Mouse (Mus musculus) embryonic facial prominence, embryonic 11.5 days (tissue): ENCODE data around the gene Rela. TPM values are rescaled to one million over a fixed set of nuclear protein-coding genes. Genes with fewer than 3 reads are reported as not detected.

ENCODE experiments used
- ATAC-seq: fragments of 200-750 bp; cut with Nextera tagmentation; replicated peaks from 2 replicates; pipeline ENCODE4 v1.8.0; 2017; ENCODE audit warnings: low read depth; ENCODE audit not compliant: insufficient number of reproducible peaks, low FRiP score, low TSS enrichment
- DNase-seq: peaks from one replicate; pipeline ENCODE4 v3.0.0-alpha.2; 2015; ENCODE audit warnings: low spot score
- H3K27ac ChIP-seq: fragments of 300-500 bp; sonication (generic); replicated peaks from 2 replicates; pipeline ENCODE4 v1.5.1; 2014; ENCODE audit warnings: mild to moderate bottlenecking, low read depth, low read length, control low read depth
- H3K27me3 ChIP-seq: fragments of 300-500 bp; sonication (generic); 2 replicates; pipeline ENCODE4 v1.6.1; 2014; ENCODE audit warnings: mild to moderate bottlenecking, low read length, moderate library complexity, mixed read lengths; ENCODE audit not compliant: control insufficient read depth, insufficient read depth
- H3K36me3 ChIP-seq: fragments of 300-500 bp; sonication (generic); replicated peaks from 2 replicates; pipeline ENCODE4 v1.6.1; 2014; ENCODE audit warnings: low read depth, mild to moderate bottlenecking, low read length, moderate library complexity, mixed read lengths; ENCODE audit not compliant: control insufficient read depth, insufficient read depth
- H3K4me1 ChIP-seq: fragments of 300-500 bp; sonication (generic); 2 replicates; pipeline ENCODE4 v1.6.1; 2014; ENCODE audit warnings: low read length, mixed read lengths; ENCODE audit not compliant: control insufficient read depth, insufficient read depth
- H3K4me2 ChIP-seq: fragments of 300-500 bp; sonication (generic); 2 replicates; pipeline ENCODE4 v1.6.1; 2014; ENCODE audit warnings: low read depth, mild to moderate bottlenecking, control low read depth, low read length, moderate library complexity
- H3K4me3 ChIP-seq: fragments of 300-500 bp; sonication (generic); 2 replicates; pipeline ENCODE4 v1.5.1; 2014; ENCODE audit warnings: low read depth, low read length, control low read depth
- H3K9ac ChIP-seq: fragments of 300-500 bp; sonication (generic); replicated peaks from 2 replicates; pipeline ENCODE4 v1.6.1; 2014; ENCODE audit warnings: mild to moderate bottlenecking, control low read depth, low read length
- H3K9me3 ChIP-seq: fragments of 300-500 bp; sonication (generic); replicated peaks from 2 replicates; pipeline ENCODE4 v1.6.1; 2016; ENCODE audit warnings: mild to moderate bottlenecking, low read length, inconsistent platforms, mixed read lengths; ENCODE audit not compliant: control insufficient read depth
- WGBS: fragments of 180-500 bp; shearing (Covaris S2); extraction: QIAGEN DNeasy Blood & Tissue Kit; methylation state at CpG from one replicate; pipeline ENCODE4 v1.1.7; 2014; 5-methylcytosine and 5-hydroxymethylcytosine counted together
- polyA plus RNA-seq: library from polyadenylated mRNA; unstranded; fragments of >200 nt; fragmentation: Nextera tagmentation; extraction: Ambion mirVana; gene quantifications from 2 replicates; pipeline ENCODE4 v1.2.1, GENCODE M21; 2014

Gene Rela
- polyA plus RNA-seq, 1 experiment from 2014 or later: 37.0 TPM

DNA sequence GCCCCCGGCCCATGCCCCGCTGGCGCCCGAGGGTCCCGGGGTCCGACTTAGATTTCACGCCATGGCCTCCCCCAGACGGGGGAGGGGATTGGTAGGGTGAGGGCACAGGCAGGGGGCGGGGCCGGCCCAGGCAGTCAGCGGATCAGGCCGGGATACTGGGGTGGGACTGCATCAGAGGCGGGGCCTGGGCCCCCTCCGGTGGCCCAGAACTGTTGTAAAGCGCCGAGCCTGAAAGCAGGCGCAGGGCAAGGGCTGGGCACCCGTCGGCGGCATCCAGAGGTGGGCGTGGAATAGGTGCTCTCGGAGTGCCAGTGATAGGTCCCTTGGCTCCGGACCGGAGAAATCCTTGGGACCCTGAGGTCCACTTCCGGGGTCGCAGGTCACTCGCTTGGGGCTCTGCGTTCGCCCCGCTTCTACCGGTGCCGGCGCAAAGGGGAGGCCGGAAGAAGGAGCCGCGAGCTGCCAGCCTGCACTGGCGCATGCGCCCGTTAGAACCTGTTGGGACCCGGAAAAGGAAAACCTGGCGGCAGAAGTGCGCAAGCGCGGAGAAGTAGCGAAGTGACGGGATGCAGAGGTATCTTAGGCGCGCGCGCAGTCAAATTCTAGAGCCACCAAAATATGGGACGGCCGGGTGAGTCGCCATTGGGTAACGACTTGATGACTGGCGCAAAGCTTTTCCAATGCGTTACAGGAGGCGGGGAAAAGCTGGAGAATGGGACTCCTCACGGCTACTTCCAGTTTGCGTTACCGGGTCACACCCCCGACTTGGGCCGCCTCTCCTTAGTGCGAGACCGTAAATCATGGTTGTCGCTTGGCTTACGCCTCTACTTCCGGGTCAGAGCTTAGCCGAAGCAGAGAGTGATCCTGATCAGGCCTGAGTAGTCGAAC is 51.2 kb downstream of the Rela start, which contains the start of the genes Map3k11 and Pcnx3:
Gene Map3k11, plus strand, starts transcription at position 543 of the 888 bp plus-strand sequence.
Gene Pcnx3, minus strand, starts transcription at position 709 of the 888 bp plus-strand sequence.
- Histone ChIP-seq H3K27ac (peak within 1 kb of the TSS; percentile 61), H3K36me3 (peaks cover 3% of the 10 kb centered on the region), H3K4me1 (peaks cover 12% of the 10 kb centered on the region), H3K9me3 (no peaks in the 10 kb centered on the region), H3K4me2 (peak within 1 kb of the TSS; percentile 71), H3K9ac (peak within 1 kb of the TSS; percentile 69), H3K4me3 (peak within 1 kb of the TSS; percentile 71), H3K27me3 (no peaks in the 10 kb centered on the region)
- peak; percentile 97 for DNase-seq
- under 1% methylated on average over 68 of the region's 69 CpGs for WGBS
- ATAC-seq: peak; percentile 90

GRCm38 (mm10) chr19:5689088-5689428 is 51.8 kb downstream of the Rela start:
- Histone ChIP-seq H3K9me3 (no peaks in the 10 kb centered on the region), H3K27ac (peak overlapping the region; percentile 61), H3K4me3 (peak overlapping the region; percentile 71), H3K27me3 (no peaks in the 10 kb centered on the region), H3K36me3 (peaks cover 3% of the 10 kb centered on the region), H3K4me1 (peaks cover 12% of the 10 kb centered on the region), H3K4me2 (peak overlapping the region; percentile 71), H3K9ac (peak overlapping the region; percentile 69)
- 0% methylated on average over 7 of the region's 7 CpGs for WGBS
- no peak for ATAC-seq
- no peak for DNase-seq

DNA sequence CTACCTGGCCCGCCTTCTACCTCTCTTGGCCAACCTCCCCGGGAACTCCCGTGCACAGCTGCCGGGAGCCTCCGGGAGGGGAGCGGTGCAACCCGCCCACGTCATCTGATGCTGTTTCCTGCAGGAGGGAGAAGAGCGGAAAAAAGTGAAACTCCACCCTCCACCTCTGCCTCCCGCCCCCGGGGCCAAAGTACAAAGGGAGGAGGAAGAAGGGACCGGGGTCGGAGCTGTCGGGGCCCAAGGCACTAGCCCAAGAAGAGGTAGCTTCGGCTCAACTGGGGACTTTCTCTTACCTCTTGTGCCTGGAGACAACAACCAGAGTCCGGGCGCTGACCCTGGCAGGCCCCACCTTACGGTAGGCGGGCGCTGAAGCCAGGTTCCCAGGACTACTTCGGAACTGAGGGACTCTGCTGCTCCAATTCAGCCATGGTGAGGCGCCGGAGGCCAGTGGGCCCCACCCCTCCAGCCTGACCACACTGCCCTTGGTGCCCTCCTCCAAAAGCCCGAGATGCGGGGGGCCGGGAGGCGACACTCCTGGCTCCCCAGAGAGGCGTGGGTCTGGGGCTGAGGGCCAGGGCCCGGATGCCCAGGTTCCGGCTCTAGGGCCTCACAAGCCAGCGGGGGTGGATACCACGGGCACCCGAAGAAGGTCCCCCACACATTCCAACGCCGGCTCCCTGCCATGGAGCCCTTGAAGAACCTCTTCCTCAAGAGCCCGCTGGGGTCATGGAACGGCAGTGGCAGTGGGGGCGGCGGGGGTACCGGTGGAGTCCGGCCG is 52.5 kb downstream of the Rela start:
- ATAC-seq (peak; percentile 23; the same call in 1 of the 2 replicates), DNase-seq (peak; percentile 87)
- Histone ChIP-seq H3K36me3 (peaks cover 3% of the 10 kb centered on the region), H3K9ac (peak overlapping the region; percentile 69), H3K9me3 (no peaks in the 10 kb centered on the region), H3K4me2 (peak overlapping the region; percentile 71), H3K27ac (peak overlapping the region; percentile 61), H3K4me1 (peaks cover 12% of the 10 kb centered on the region), H3K27me3 (no peaks in the 10 kb centered on the region), H3K4me3 (peak overlapping the region; percentile 71)
- 10% methylated on average over 38 of the region's 42 CpGs for WGBS

DNA sequence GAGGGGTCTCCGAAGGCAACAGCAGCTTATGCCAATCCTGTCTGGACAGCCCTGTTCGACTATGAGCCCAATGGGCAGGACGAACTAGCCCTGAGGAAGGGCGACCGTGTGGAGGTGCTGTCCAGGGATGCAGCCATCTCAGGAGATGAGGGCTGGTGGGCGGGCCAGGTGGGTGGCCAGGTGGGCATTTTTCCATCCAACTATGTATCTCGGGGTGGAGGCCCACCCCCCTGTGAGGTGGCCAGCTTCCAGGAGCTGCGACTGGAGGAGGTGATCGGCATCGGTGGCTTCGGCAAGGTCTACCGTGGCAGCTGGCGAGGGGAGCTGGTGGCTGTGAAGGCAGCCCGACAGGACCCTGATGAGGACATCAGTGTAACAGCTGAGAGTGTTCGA is 53.1 kb downstream of the Rela start:
- Histone ChIP-seq H3K9me3 (no peaks in the 10 kb centered on the region), H3K36me3 (peaks cover 3% of the 10 kb centered on the region), H3K4me2 (peak overlapping the region; percentile 71), H3K4me3 (peak overlapping the region; percentile 71), H3K9ac (peak overlapping the region; percentile 69), H3K27ac (peak overlapping the region; percentile 61; the same call in 1 of the 2 replicates), H3K4me1 (peaks cover 12% of the 10 kb centered on the region), H3K27me3 (no peaks in the 10 kb centered on the region)
- 69% methylated on average over 15 of the region's 15 CpGs for WGBS
- no peak for DNase-seq
- ATAC-seq: no peak

GRCm38 (mm10) chr19:5691601-5692000 is 54.3 kb downstream of the Rela start:
- Histone ChIP-seq H3K27ac (0 out of 2 replicates have a peak overlapping the region, but pooled peaks have one; percentile 5), H3K9ac (peak overlapping the region; percentile 69), H3K4me3 (peak overlapping the region; percentile 71), H3K36me3 (peaks cover 11% of the 10 kb centered on the region), H3K9me3 (no peaks in the 10 kb centered on the region), H3K4me1 (peaks cover 14% of the 10 kb centered on the region), H3K27me3 (no peaks in the 10 kb centered on the region), H3K4me2 (peak overlapping the region; percentile 71)
- WGBS: 71% methylated on average over 5 of the region's 5 CpGs
- ATAC-seq (no peak), DNase-seq (no peak)

DNA sequence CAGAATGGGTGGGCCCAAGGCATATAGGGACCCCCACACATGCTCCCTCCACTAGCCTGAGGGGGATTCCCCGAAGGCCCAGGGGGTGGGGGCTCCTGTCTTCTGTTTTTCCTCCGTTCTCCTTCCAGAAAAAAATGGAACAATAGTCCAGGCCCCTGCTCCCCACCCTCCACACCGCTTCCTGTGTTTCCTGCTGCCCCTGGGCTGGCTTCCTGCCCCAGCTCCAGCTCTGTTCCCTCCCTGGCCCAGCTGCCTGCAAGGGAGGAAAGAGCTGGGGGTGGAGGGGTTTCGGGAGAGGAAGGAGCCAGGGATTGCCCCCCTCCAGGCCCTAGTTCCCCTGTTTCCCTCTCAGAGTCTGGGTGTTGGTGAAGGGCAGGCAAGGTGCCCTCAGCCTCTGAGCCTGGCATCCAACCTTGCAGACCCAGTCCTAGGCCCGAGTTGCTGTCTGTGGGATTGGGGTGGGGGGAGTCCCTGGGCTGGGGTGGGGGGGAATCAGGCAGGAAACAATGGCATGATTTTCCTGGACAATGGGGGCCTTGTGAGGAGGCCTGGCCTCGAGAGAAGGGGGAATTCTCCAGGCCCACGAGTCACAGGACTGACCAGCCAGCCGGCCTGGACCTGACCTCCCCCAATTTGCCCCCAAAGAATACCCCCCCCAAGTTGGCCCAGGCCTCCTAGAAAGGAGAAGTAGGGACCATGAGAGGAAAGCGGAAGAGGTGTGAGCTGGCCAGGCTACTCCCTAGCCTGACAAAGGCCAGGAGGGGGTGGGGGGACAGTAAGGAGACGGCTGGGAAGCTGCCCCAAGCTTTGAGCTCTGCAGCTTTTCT is 55.0 kb downstream of the Rela start:
- Histone ChIP-seq H3K36me3 (peaks cover 13% of the 10 kb centered on the region), H3K4me2 (peak overlapping the region; percentile 71), H3K4me3 (peak overlapping the region; percentile 71), H3K27ac (0 out of 2 replicates have a peak overlapping the region, but pooled peaks have one; percentile 28), H3K27me3 (no peaks in the 10 kb centered on the region), H3K4me1 (peaks cover 14% of the 10 kb centered on the region), H3K9me3 (no peaks in the 10 kb centered on the region), H3K9ac (peak overlapping the region; percentile 47)
- ATAC-seq: no peak
- DNase-seq: no peak
- 42% methylated on average over 10 of the region's 10 CpGs for WGBS

- H3K27ac ChIP-seq: peak overlapping the region; percentile 28; the same call in 1 of the 2 replicates
- DNase-seq (no peak), ATAC-seq (no peak)
- H3K9ac ChIP-seq: peak overlapping the region; percentile 47
- WGBS: 69% methylated on average over 10 of the region's 10 CpGs
- peak overlapping the region; percentile 8; the same call in 1 of the 2 replicates for H3K4me3 ChIP-seq
- H3K4me1 ChIP-seq: peaks cover 12% of the 10 kb centered on the region
- H3K36me3 ChIP-seq: peaks cover 17% of the 10 kb centered on the region
- peak overlapping the region; percentile 71 for H3K4me2 ChIP-seq
- H3K9me3 ChIP-seq: no peaks in the 10 kb centered on the region
- no peaks in the 10 kb centered on the region for H3K27me3 ChIP-seq
Measured at GRCm38 (mm10) chr19:5692913-5693396, 55.7 kb downstream of the Rela start.
